Mouse (Mus musculus) MEL (cell line): Measurements from ENCODE around the gene Tom1l2.

Source experiments
- CTCF ChIP-seq, 3 experiments: IDR thresholded peaks in 2 of 3; conservative IDR thresholded peaks in 1 of 3; 2 replicates each; pipeline ENCODE4 v1.5.1; 2011 to 2012; ENCODE audit warnings: low read length in 3 of 3, low read depth in 2 of 3, mild to moderate bottlenecking in 2 of 3, improper control_type of control experiment in 1 of 3, inconsistent platforms in 1 of 3, mixed read lengths in 1 of 3, moderate library complexity in 1 of 3; ENCODE audit not compliant: control insufficient read depth in 1 of 3, insufficient read depth in 1 of 3, poor library complexity in 1 of 3, severe bottlenecking in 1 of 3
- MXI1 ChIP-seq: IDR thresholded peaks from 2 replicates; pipeline ENCODE4 v1.6.1; 2011; ENCODE audit warnings: mild to moderate bottlenecking, low read depth, low read length, improper control_type of control experiment
- POLR2AphosphoS2 ChIP-seq: IDR thresholded peaks from 2 replicates; pipeline ENCODE4 v1.6.1; 2011; ENCODE audit warnings: low read length, improper control_type of control experiment

- TF ChIP-seq CTCF (IDR thresholded peaks at IDR 0.05 in 2 of 3, conservative IDR thresholded peaks at IDR 0.05 in 1 of 3; ENCODE audit: control insufficient read depth in 1 of 3, insufficient read depth in 1 of 3, low read depth in 2 of 3, low read length in 3 of 3, poor library complexity in 1 of 3, severe bottlenecking in 1 of 3) (no peak), MXI1 (no peak), POLR2AphosphoS2 (no peak)
Observed at GRCm38 (mm10) chr11:60209217-60209932, 143.3 kb downstream of the Tom1l2 start.
